Mouse (Mus musculus): Measurements from ENCODE around the gene Sap30. TPM values are rescaled to one million over a fixed set of nuclear protein-coding genes. Genes with fewer than 3 reads are reported as not detected.

The Sap30 gene
- polyA plus RNA-seq, 1 experiment from 2014 or later, result 29.9 TPM

DNA sequence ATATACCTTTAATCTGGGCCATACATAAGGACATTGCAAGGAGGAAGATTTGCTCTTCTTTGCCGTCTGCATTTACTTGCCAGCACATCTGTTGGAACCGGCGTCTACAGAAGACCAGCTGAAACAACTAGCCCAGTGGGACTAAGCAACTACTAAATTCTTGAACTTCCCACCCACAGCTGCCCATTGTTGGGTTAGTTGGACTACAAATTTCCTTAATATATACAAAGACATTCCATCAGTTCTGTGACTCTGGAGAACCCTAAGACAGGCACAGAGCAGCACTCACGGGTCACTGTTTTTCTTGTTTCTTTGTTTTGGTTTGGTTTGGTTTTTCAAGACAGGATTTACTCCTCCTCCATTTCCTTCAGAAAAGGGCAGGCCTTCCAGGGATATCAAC is 7.1 kb downstream of the Sap30 start:
- H3K9me3 ChIP-seq (ENCODE audit: control insufficient read depth, low read length), result no peaks in the 10 kb centered on the region
- WGBS, result 77% methylated on average over 4 of the region's 4 CpGs
- no peak overlapping the region for H3K27ac ChIP-seq
- peaks cover 23% of the 10 kb centered on the region for H3K36me3 ChIP-seq (replicated peaks; ENCODE audit: control insufficient read depth, insufficient read depth)
- ATAC-seq (ENCODE audit: low FRiP score) (no peak), DNase-seq (ENCODE audit: low spot score) (no peak)
- no peak overlapping the region for H3K9ac ChIP-seq
- H3K27me3 ChIP-seq (ENCODE audit: control insufficient read depth, insufficient read depth, low read length), result no peaks in the 10 kb centered on the region
- H3K4me1 ChIP-seq (replicated peaks; ENCODE audit: control insufficient read depth, insufficient read depth, low read length), result peaks cover 6% of the 10 kb centered on the region
- H3K4me3 ChIP-seq (replicated peaks; ENCODE audit: low read length), result no peak overlapping the region
- H3K4me2 ChIP-seq (replicated peaks), result no peak overlapping the region

DNA sequence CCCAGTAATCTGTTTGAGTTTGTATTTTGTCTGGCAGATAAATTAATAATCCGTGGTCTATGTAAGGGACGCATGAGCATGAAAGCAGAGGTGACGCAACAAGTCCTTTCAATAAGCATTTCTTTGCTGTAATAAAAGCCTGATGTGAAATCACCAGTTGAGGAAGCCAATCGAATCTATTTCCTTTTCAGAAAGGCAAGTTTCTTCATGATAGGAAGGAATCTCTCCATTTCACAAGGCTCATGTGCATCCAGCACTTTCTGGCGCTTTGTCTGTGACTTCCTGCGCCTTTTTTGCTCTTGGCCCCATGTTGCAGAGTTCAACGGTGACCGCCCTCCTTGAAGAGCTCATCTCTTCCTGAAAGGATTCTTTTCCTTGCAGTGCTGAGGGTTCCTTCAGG is 8.0 kb downstream of the Sap30 start:
- no peaks in the 10 kb centered on the region for H3K4me1 ChIP-seq (replicated peaks; ENCODE audit: control insufficient read depth, insufficient read depth, low read length)
- ATAC-seq (ENCODE audit: low FRiP score) (no peak), DNase-seq (ENCODE audit: low spot score) (no peak)
- no peaks in the 10 kb centered on the region for H3K9me3 ChIP-seq (ENCODE audit: control insufficient read depth, low read length)
- H3K36me3 ChIP-seq (replicated peaks; ENCODE audit: control insufficient read depth, insufficient read depth), result peaks cover 23% of the 10 kb centered on the region
- no peaks in the 10 kb centered on the region for H3K27me3 ChIP-seq (ENCODE audit: control insufficient read depth, insufficient read depth, low read length)
- H3K4me2 ChIP-seq (replicated peaks), result no peak overlapping the region
- H3K27ac ChIP-seq, result no peak overlapping the region
- H3K9ac ChIP-seq, result no peak overlapping the region
- H3K4me3 ChIP-seq (replicated peaks; ENCODE audit: low read length), result no peak overlapping the region
- 98% methylated on average over 8 of the region's 8 CpGs for WGBS

- peaks cover 20% of the 10 kb centered on the region for H3K36me3 ChIP-seq (replicated peaks; ENCODE audit: control insufficient read depth, insufficient read depth)
- no peaks in the 10 kb centered on the region for H3K9me3 ChIP-seq (ENCODE audit: control insufficient read depth, low read length)
- no peaks in the 10 kb centered on the region for H3K27me3 ChIP-seq (ENCODE audit: control insufficient read depth, insufficient read depth, low read length)
- H3K9ac ChIP-seq, result no peak overlapping the region
- H3K4me1 ChIP-seq (replicated peaks; ENCODE audit: control insufficient read depth, insufficient read depth, low read length), result no peaks in the 10 kb centered on the region
- ATAC-seq (ENCODE audit: low FRiP score), result no peak
- DNase-seq (ENCODE audit: low spot score), result no peak
- H3K4me3 ChIP-seq (replicated peaks; ENCODE audit: low read length), result no peak overlapping the region
- no peak overlapping the region for H3K4me2 ChIP-seq (replicated peaks)
- no peak overlapping the region for H3K27ac ChIP-seq
- WGBS, result 89% methylated on average over 3 of the region's 3 CpGs
Observed at GRCm38 (mm10) chr8:57478406-57478805, 9.3 kb downstream of the Sap30 start.

DNA sequence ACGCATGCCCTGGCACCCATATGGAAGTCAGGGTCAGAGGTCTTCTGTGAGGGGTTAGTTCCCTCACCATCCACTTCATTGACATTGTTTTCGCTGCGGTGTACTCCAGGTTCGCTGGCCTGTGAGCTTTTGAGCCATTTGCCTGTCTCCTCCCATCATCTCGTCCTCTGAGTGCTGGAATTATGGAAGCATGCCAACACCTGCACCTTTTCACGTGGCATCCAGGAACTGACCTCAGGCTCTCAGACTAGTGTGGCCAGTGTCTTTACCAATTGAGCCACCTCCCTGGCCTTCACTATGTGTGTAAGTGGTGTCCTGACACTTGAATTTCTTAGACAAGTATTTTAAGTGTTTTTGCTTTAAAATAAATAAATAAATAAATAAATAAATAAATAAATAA is 13.9 kb downstream of the Sap30 start:
- H3K9ac ChIP-seq, result no peak overlapping the region
- 86% methylated on average over 6 of the region's 6 CpGs for WGBS
- H3K9me3 ChIP-seq (ENCODE audit: control insufficient read depth, low read length), result no peaks in the 10 kb centered on the region

GRCm38 (mm10) chr8:57470863-57471262 is 16.8 kb downstream of the Sap30 start:
- WGBS, result 93% methylated on average over 5 of the region's 5 CpGs
- ATAC-seq (ENCODE audit: low FRiP score), result no peak

More for the DNA sequence above, 13.9 kb downstream of the Sap30 start:
- Histone ChIP-seq H3K36me3 (replicated peaks; ENCODE audit: control insufficient read depth, insufficient read depth) (no peaks in the 10 kb centered on the region), H3K4me2 (replicated peaks) (no peak overlapping the region), H3K27ac (no peak overlapping the region), H3K4me1 (replicated peaks; ENCODE audit: control insufficient read depth, insufficient read depth, low read length) (no peaks in the 10 kb centered on the region), H3K4me3 (replicated peaks; ENCODE audit: low read length) (no peak overlapping the region), H3K27me3 (ENCODE audit: control insufficient read depth, insufficient read depth, low read length) (no peaks in the 10 kb centered on the region)
- DNase-seq (ENCODE audit: low spot score), result no peak
- no peak for ATAC-seq (ENCODE audit: low FRiP score)

GRCm38 (mm10) chr8:57468624-57469023 is 19.0 kb downstream of the Sap30 start:
- ATAC-seq (ENCODE audit: low FRiP score) (no peak), DNase-seq (ENCODE audit: low spot score) (no peak)
- no peaks in the 10 kb centered on the region for H3K9me3 ChIP-seq (ENCODE audit: control insufficient read depth, low read length)
- H3K9ac ChIP-seq, result no peak overlapping the region
- no peaks in the 10 kb centered on the region for H3K36me3 ChIP-seq (replicated peaks; ENCODE audit: control insufficient read depth, insufficient read depth)
- no peaks in the 10 kb centered on the region for H3K4me1 ChIP-seq (replicated peaks; ENCODE audit: control insufficient read depth, insufficient read depth, low read length)
- H3K4me2 ChIP-seq (replicated peaks), result no peak overlapping the region
- WGBS, result 68% methylated on average over 5 of the region's 5 CpGs
- H3K27ac ChIP-seq, result no peak overlapping the region
- no peaks in the 10 kb centered on the region for H3K27me3 ChIP-seq (ENCODE audit: control insufficient read depth, insufficient read depth, low read length)
- no peak overlapping the region for H3K4me3 ChIP-seq (replicated peaks; ENCODE audit: low read length)

More at GRCm38 (mm10) chr8:57470863-57471262, 16.8 kb downstream of the Sap30 start:
- H3K9me3 ChIP-seq (ENCODE audit: control insufficient read depth, low read length), result no peaks in the 10 kb centered on the region
- DNase-seq (ENCODE audit: low spot score), result no peak
- H3K27me3 ChIP-seq (ENCODE audit: control insufficient read depth, insufficient read depth, low read length), result no peaks in the 10 kb centered on the region
- H3K4me3 ChIP-seq (replicated peaks; ENCODE audit: low read length), result no peak overlapping the region
- H3K4me1 ChIP-seq (replicated peaks; ENCODE audit: control insufficient read depth, insufficient read depth, low read length), result no peaks in the 10 kb centered on the region
- H3K9ac ChIP-seq, result no peak overlapping the region
- H3K4me2 ChIP-seq (replicated peaks), result no peak overlapping the region
- no peaks in the 10 kb centered on the region for H3K36me3 ChIP-seq (replicated peaks; ENCODE audit: control insufficient read depth, insufficient read depth)
- no peak overlapping the region for H3K27ac ChIP-seq

GRCm38 (mm10) chr8:57463757-57464156 is 23.9 kb downstream of the Sap30 start:
- no peak overlapping the region for H3K9ac ChIP-seq
- no peak for DNase-seq (ENCODE audit: low spot score)
- no peaks in the 10 kb centered on the region for H3K27me3 ChIP-seq (ENCODE audit: control insufficient read depth, insufficient read depth, low read length)
- 87% methylated on average over 3 of the region's 3 CpGs for WGBS
- H3K4me3 ChIP-seq (replicated peaks; ENCODE audit: low read length), result no peak overlapping the region
- H3K9me3 ChIP-seq (ENCODE audit: control insufficient read depth, low read length), result no peaks in the 10 kb centered on the region
- ATAC-seq (ENCODE audit: low FRiP score), result no peak
- no peaks in the 10 kb centered on the region for H3K36me3 ChIP-seq (replicated peaks; ENCODE audit: control insufficient read depth, insufficient read depth)
- H3K27ac ChIP-seq, result no peak overlapping the region
- H3K4me1 ChIP-seq (replicated peaks; ENCODE audit: control insufficient read depth, insufficient read depth, low read length), result no peaks in the 10 kb centered on the region
- H3K4me2 ChIP-seq (replicated peaks), result no peak overlapping the region

DNA sequence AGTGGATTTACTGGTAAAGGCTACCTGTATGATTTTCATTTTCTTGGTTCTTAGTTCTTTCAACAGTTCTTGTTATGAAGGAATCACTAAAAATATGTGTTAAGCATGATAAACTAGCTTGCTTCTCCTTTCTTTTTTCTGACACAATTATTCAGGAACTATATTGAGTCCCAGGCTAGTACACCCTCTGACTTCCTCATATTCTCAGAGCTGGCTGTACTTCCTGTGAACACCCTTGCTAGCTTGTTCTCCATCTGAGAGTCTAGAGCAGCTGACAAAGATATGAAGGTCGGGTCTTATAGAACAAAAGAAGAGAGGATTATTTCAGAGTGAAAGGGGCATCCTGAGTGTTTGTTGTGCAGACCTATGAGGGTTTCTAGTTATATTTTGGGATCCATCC is 24.8 kb downstream of the Sap30 start:
- Histone ChIP-seq H3K4me3 (replicated peaks; ENCODE audit: low read length) (no peak overlapping the region), H3K9me3 (ENCODE audit: control insufficient read depth, low read length) (no peaks in the 10 kb centered on the region), H3K36me3 (replicated peaks; ENCODE audit: control insufficient read depth, insufficient read depth) (no peaks in the 10 kb centered on the region), H3K4me2 (replicated peaks) (no peak overlapping the region), H3K4me1 (replicated peaks; ENCODE audit: control insufficient read depth, insufficient read depth, low read length) (no peaks in the 10 kb centered on the region), H3K27ac (no peak overlapping the region), H3K27me3 (ENCODE audit: control insufficient read depth, insufficient read depth, low read length) (no peaks in the 10 kb centered on the region), H3K9ac (no peak overlapping the region)
- ATAC-seq (ENCODE audit: low FRiP score) (no peak), DNase-seq (ENCODE audit: low spot score) (no peak)
- WGBS, result 53% methylated on average over 1 of the region's 1 CpGs

GRCm38 (mm10) chr8:57457942-57458341 is 29.7 kb downstream of the Sap30 start:
- Histone ChIP-seq H3K9ac (no peak overlapping the region), H3K9me3 (ENCODE audit: control insufficient read depth, low read length) (no peaks in the 10 kb centered on the region), H3K4me1 (replicated peaks; ENCODE audit: control insufficient read depth, insufficient read depth, low read length) (no peaks in the 10 kb centered on the region), H3K36me3 (replicated peaks; ENCODE audit: control insufficient read depth, insufficient read depth) (no peaks in the 10 kb centered on the region), H3K4me3 (replicated peaks; ENCODE audit: low read length) (no peak overlapping the region), H3K4me2 (replicated peaks) (no peak overlapping the region), H3K27me3 (ENCODE audit: control insufficient read depth, insufficient read depth, low read length) (no peaks in the 10 kb centered on the region), H3K27ac (no peak overlapping the region)
- 91% methylated on average over 3 of the region's 3 CpGs for WGBS
- no peak for DNase-seq (ENCODE audit: low spot score)
- no peak for ATAC-seq (ENCODE audit: low FRiP score)

- ATAC-seq (ENCODE audit: low FRiP score) (no peak), DNase-seq (ENCODE audit: low spot score) (no peak)
- Histone ChIP-seq H3K4me1 (replicated peaks; ENCODE audit: control insufficient read depth, insufficient read depth, low read length) (no peaks in the 10 kb centered on the region), H3K27me3 (ENCODE audit: control insufficient read depth, insufficient read depth, low read length) (no peaks in the 10 kb centered on the region), H3K9ac (no peak overlapping the region), H3K27ac (no peak overlapping the region), H3K4me3 (replicated peaks; ENCODE audit: low read length) (no peak overlapping the region), H3K9me3 (ENCODE audit: control insufficient read depth, low read length) (no peaks in the 10 kb centered on the region), H3K36me3 (replicated peaks; ENCODE audit: control insufficient read depth, insufficient read depth) (no peaks in the 10 kb centered on the region), H3K4me2 (replicated peaks) (no peak overlapping the region)
- 81% methylated on average over 6 of the region's 6 CpGs for WGBS
Observed at GRCm38 (mm10) chr8:57457152-57457551, 30.5 kb downstream of the Sap30 start.

All from hindbrain, embryonic 14.5 days (tissue).